Mouse (Mus musculus) hindbrain, embryonic 11.5 days (tissue): Measurements from ENCODE around the gene Fgfr2. TPM values are rescaled to one million over a fixed set of nuclear protein-coding genes. Genes with fewer than 3 reads are reported as not detected.

Experiments
- ATAC-seq: fragments of 200-750 bp; cut with Nextera tagmentation; 2 replicates; pipeline ENCODE4 v1.8.0; 2017; ENCODE audit warnings: mild to moderate bottlenecking, moderate TSS enrichment, moderate library complexity; ENCODE audit not compliant: low FRiP score
- DNase-seq: peaks from one replicate; pipeline ENCODE4 v3.0.0-alpha.2; 2015; ENCODE audit warnings: low spot score
- H3K27ac ChIP-seq: fragments of 300-500 bp; sonication (generic); 2 replicates; pipeline ENCODE4 v1.5.1; 2014; ENCODE audit warnings: mild to moderate bottlenecking, low read depth, low read length
- H3K27me3 ChIP-seq: fragments of 300-500 bp; sonication (generic); 2 replicates; pipeline ENCODE4 v1.6.1; 2014; ENCODE audit warnings: mild to moderate bottlenecking, low read length, moderate library complexity, mixed read lengths; ENCODE audit not compliant: control insufficient read depth, insufficient read depth
- H3K36me3 ChIP-seq: fragments of 300-500 bp; sonication (generic); 2 replicates; pipeline ENCODE4 v1.6.1; 2014; ENCODE audit warnings: mild to moderate bottlenecking, low read length, moderate library complexity, mixed read lengths; ENCODE audit not compliant: control insufficient read depth, insufficient read depth
- H3K4me1 ChIP-seq: fragments of 300-500 bp; sonication (generic); replicated peaks from 2 replicates; pipeline ENCODE4 v1.6.1; 2014; ENCODE audit warnings: low read length, mixed read lengths; ENCODE audit not compliant: control insufficient read depth, insufficient read depth
- H3K4me2 ChIP-seq: fragments of 300-500 bp; sonication (generic); replicated peaks from 2 replicates; pipeline ENCODE4 v1.6.1; 2014; ENCODE audit warnings: mild to moderate bottlenecking, low read depth, low read length
- H3K4me3 ChIP-seq: fragments of 300-500 bp; sonication (generic); 2 replicates; pipeline ENCODE4 v1.5.1; 2014; ENCODE audit warnings: low read depth, low read length
- H3K9ac ChIP-seq: fragments of 300-500 bp; sonication (generic); 2 replicates; pipeline ENCODE4 v1.6.1; 2014; ENCODE audit warnings: low read depth, low read length
- H3K9me3 ChIP-seq: fragments of 300-500 bp; sonication (generic); 2 replicates; pipeline ENCODE4 v1.6.1; 2016; ENCODE audit warnings: low read length; ENCODE audit not compliant: control insufficient read depth
- WGBS: fragments of 180-500 bp; shearing (Covaris S2); extraction: QIAGEN DNeasy Blood & Tissue Kit; methylation state at CpG from one replicate; pipeline ENCODE4 v1.1.7; 2014; 5-methylcytosine and 5-hydroxymethylcytosine counted together
- polyA plus RNA-seq: library from polyadenylated mRNA; unstranded; fragments of >200 nt; fragmentation: Nextera tagmentation; extraction: Ambion mirVana; gene quantifications from 2 replicates; pipeline ENCODE4 v1.2.1, GENCODE M21; 2014

Fgfr2 gene
- polyA plus RNA-seq, 1 experiment from 2014 or later = 71.3 TPM

GRCm38 (mm10) chr7:132261885-132262284, 861.3 kb downstream of the Fgfr2 start:
- Histone ChIP-seq H3K4me3 (no peak overlapping the region), H3K27me3 (no peaks in the 10 kb centered on the region), H3K9me3 (no peaks in the 10 kb centered on the region), H3K9ac (no peak overlapping the region), H3K36me3 (peaks cover 10% of the 10 kb centered on the region), H3K27ac (peak overlapping the region; percentile 87; the same call in 1 of the 2 replicates), H3K4me2 (no peak overlapping the region), H3K4me1 (peaks cover 10% of the 10 kb centered on the region; the same call in 1 of the 2 replicates)
- WGBS = 55% methylated on average over 3 of the region's 3 CpGs
- no peak for ATAC-seq
- no peak for DNase-seq

GRCm38 (mm10) chr7:132260632-132261031, 862.5 kb downstream of the Fgfr2 start:
- no peaks in the 10 kb centered on the region for H3K27me3 ChIP-seq
- peaks cover 10% of the 10 kb centered on the region; the same call in 1 of the 2 replicates for H3K4me1 ChIP-seq
- WGBS = 63% methylated on average over 5 of the region's 5 CpGs

GRCm38 (mm10) chr7:132258817-132259216, 864.3 kb downstream of the Fgfr2 start:
- H3K36me3 ChIP-seq = peaks cover 7% of the 10 kb centered on the region; the same call in 1 of the 2 replicates
- H3K27me3 ChIP-seq = no peaks in the 10 kb centered on the region
- H3K4me2 ChIP-seq = no peak overlapping the region
- 66% methylated on average over 7 of the region's 7 CpGs for WGBS
- peaks cover 6% of the 10 kb centered on the region; the same call in 1 of the 2 replicates for H3K4me1 ChIP-seq
- H3K4me3 ChIP-seq = no peak overlapping the region
- ATAC-seq = no peak
- H3K9ac ChIP-seq = no peak overlapping the region
- DNase-seq = no peak
- H3K9me3 ChIP-seq = no peaks in the 10 kb centered on the region
- H3K27ac ChIP-seq = no peak overlapping the region

More at GRCm38 (mm10) chr7:132260632-132261031, 862.5 kb downstream of the Fgfr2 start:
- Histone ChIP-seq H3K4me3 (no peak overlapping the region), H3K4me2 (no peak overlapping the region), H3K27ac (no peak overlapping the region), H3K36me3 (peaks cover 7% of the 10 kb centered on the region; the same call in 1 of the 2 replicates), H3K9me3 (no peaks in the 10 kb centered on the region), H3K9ac (no peak overlapping the region)
- DNase-seq (no peak), ATAC-seq (no peak)

GRCm38 (mm10) chr7:132258216-132258615, 864.9 kb downstream of the Fgfr2 start:
- H3K9me3 ChIP-seq = no peaks in the 10 kb centered on the region
- no peak overlapping the region for H3K27ac ChIP-seq
- no peak for DNase-seq
- H3K36me3 ChIP-seq = peaks cover 7% of the 10 kb centered on the region; the same call in 1 of the 2 replicates
- no peaks in the 10 kb centered on the region for H3K27me3 ChIP-seq
- ATAC-seq = no peak
- no peak overlapping the region for H3K9ac ChIP-seq
- H3K4me3 ChIP-seq = no peak overlapping the region
- peaks cover under 1% of the 10 kb centered on the region; the same call in 1 of the 2 replicates for H3K4me1 ChIP-seq
- H3K4me2 ChIP-seq = no peak overlapping the region
- 77% methylated on average over 5 of the region's 5 CpGs for WGBS

- Histone ChIP-seq H3K4me3 (no peak overlapping the region), H3K9ac (no peak overlapping the region), H3K27me3 (no peaks in the 10 kb centered on the region), H3K4me2 (no peak overlapping the region), H3K4me1 (peaks cover 8% of the 10 kb centered on the region), H3K9me3 (no peaks in the 10 kb centered on the region), H3K36me3 (no peaks in the 10 kb centered on the region; the same call in 1 of the 2 replicates), H3K27ac (no peak overlapping the region)
- DNase-seq (no peak), ATAC-seq (no peak)
- 88% methylated on average over 5 of the region's 5 CpGs for WGBS
Observed at GRCm38 (mm10) chr7:132253513-132253912, 869.6 kb downstream of the Fgfr2 start.

GRCm38 (mm10) chr7:132253078-132253477, 870.1 kb downstream of the Fgfr2 start:
- Histone ChIP-seq H3K4me3 (no peak overlapping the region), H3K27ac (no peak overlapping the region), H3K4me1 (peaks cover 12% of the 10 kb centered on the region), H3K36me3 (no peaks in the 10 kb centered on the region; the same call in 1 of the 2 replicates), H3K27me3 (no peaks in the 10 kb centered on the region), H3K4me2 (no peak overlapping the region), H3K9ac (no peak overlapping the region), H3K9me3 (no peaks in the 10 kb centered on the region)
- ATAC-seq (no peak), DNase-seq (no peak)
- 79% methylated on average over 4 of the region's 4 CpGs for whole genome bisulfite sequencing

- H3K4me2 ChIP-seq = no peak overlapping the region
- ATAC-seq (no peak), DNase-seq (no peak)
- no peaks in the 10 kb centered on the region for H3K9me3 ChIP-seq
- H3K4me1 ChIP-seq = peaks cover 28% of the 10 kb centered on the region
- H3K4me3 ChIP-seq = no peak overlapping the region
- peak overlapping the region; percentile 85 for H3K27ac ChIP-seq
- no peaks in the 10 kb centered on the region; the same call in 1 of the 2 replicates for H3K36me3 ChIP-seq
- H3K9ac ChIP-seq = no peak overlapping the region
- H3K27me3 ChIP-seq = no peaks in the 10 kb centered on the region
- 66% methylated on average over 10 of the region's 10 CpGs for WGBS
Observed at GRCm38 (mm10) chr7:132249563-132250119, 873.5 kb downstream of the Fgfr2 start.

GRCm38 (mm10) chr7:132247567-132247966, 875.6 kb downstream of the Fgfr2 start:
- Histone ChIP-seq H3K36me3 (no peaks in the 10 kb centered on the region), H3K27me3 (no peaks in the 10 kb centered on the region), H3K9me3 (no peaks in the 10 kb centered on the region), H3K4me1 (peaks cover 28% of the 10 kb centered on the region), H3K9ac (no peak overlapping the region), H3K27ac (peak overlapping the region; percentile 85), H3K4me3 (no peak overlapping the region), H3K4me2 (no peak overlapping the region)
- peak; percentile 90 for DNase-seq
- peak; percentile 98 for ATAC-seq
- 7% methylated on average over 11 of the region's 11 CpGs for WGBS

GRCm38 (mm10) chr7:132247091-132247490, 876.1 kb downstream of the Fgfr2 start:
- no peak for DNase-seq

More at GRCm38 (mm10) chr7:132247091-132247490, 876.1 kb downstream of the Fgfr2 start:
- H3K4me1 ChIP-seq = peaks cover 28% of the 10 kb centered on the region
- H3K36me3 ChIP-seq = no peaks in the 10 kb centered on the region
- no peak overlapping the region for H3K4me2 ChIP-seq
- H3K4me3 ChIP-seq = no peak overlapping the region
- ATAC-seq = 0 out of 2 replicates have a peak, but pooled peaks have one; percentile 5
- no peak overlapping the region for H3K9ac ChIP-seq
- H3K27ac ChIP-seq = peak overlapping the region; percentile 85
- no peaks in the 10 kb centered on the region for H3K27me3 ChIP-seq
- 38% methylated on average over 5 of the region's 5 CpGs for WGBS
- no peaks in the 10 kb centered on the region for H3K9me3 ChIP-seq
